Mouse (Mus musculus): ENCODE results near the gene Igf2bp2. TPM values are rescaled to one million over a fixed set of nuclear protein-coding genes. Genes with fewer than 3 reads are reported as not detected.

Gene Igf2bp2
- polyA plus RNA-seq, 1 experiment from 2014 or later: 77.1 TPM

DNA sequence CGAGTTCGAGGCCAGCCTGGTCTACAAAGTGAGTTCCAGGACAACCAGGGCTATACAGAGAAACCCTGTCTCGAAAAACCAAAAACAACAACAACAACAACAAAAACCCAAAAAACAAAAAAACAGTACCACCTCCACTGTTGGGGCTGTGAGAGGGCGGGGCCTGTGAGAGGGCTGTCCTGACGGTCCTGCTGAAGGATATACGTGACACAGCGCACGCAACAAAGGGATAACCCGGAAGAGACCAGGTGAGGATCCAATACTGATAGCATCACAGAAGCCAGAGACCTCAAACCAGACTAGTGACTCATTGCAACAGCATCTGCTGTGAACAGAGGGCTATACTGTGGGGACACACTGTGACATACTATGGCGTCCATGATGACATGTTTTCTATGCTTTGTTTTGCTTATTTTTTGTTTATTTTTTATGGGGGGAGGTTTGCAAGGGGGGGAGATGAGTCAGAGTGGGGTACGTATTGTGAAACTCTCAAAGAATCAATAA, 10.1 kb downstream of the Igf2bp2 start:
- H3K9ac ChIP-seq (ENCODE audit: low read depth, low read length): no peak overlapping the region
- H3K4me2 ChIP-seq: no peak overlapping the region
- ATAC-seq (replicated peaks; ENCODE audit: low FRiP score): no peak
- peaks cover 10% of the 10 kb centered on the region for H3K4me1 ChIP-seq (replicated peaks; ENCODE audit: control insufficient read depth, insufficient read depth, low read length)
- no peak overlapping the region for H3K4me3 ChIP-seq (ENCODE audit: low read depth, low read length)
- no peaks in the 10 kb centered on the region for H3K27me3 ChIP-seq (replicated peaks; ENCODE audit: control insufficient read depth, insufficient read depth, low read length)
- no peaks in the 10 kb centered on the region for H3K36me3 ChIP-seq (ENCODE audit: control insufficient read depth, insufficient read depth, low read length)
- WGBS: 88% methylated on average over 11 of the region's 11 CpGs
- no peak for DNase-seq (ENCODE audit: low spot score)
- no peak overlapping the region for H3K27ac ChIP-seq (ENCODE audit: low read depth, low read length)
- no peaks in the 10 kb centered on the region for H3K9me3 ChIP-seq (ENCODE audit: control insufficient read depth, low read length)

DNA sequence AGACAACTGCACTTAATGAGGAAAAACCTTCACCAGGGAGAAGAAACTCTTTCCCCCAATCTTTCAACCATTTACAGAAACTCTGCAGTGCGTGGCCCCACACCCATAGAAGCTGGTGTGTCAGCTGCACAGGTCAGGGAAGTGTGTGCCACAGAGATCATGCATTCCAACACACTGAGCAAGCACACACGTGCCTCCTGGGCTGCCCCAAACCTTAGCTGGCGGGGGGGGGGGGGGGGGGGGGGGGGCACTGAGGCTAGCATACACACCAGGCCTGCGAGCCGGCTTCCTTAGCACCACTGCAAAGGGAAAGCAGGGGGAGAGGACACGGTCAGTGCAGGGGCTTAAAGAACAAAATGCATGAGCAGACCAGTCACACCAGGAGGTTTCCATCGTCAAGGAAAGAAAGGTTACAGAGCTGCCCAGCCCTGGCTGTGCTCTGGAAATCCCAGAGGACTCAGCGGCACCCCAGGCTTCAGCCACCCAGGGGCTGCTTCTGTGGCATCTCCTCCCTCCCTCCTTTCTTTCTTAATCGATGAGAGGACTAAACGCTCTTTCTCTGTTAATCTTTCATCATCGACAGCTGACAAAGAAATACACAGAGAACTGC, 11.3 kb downstream of the Igf2bp2 start:
- H3K4me2 ChIP-seq: no peak overlapping the region
- no peaks in the 10 kb centered on the region for H3K36me3 ChIP-seq (ENCODE audit: control insufficient read depth, insufficient read depth, low read length)
- H3K9ac ChIP-seq (ENCODE audit: low read depth, low read length): no peak overlapping the region
- H3K27ac ChIP-seq (ENCODE audit: low read depth, low read length): no peak overlapping the region
- ATAC-seq (replicated peaks; ENCODE audit: low FRiP score) (no peak), DNase-seq (ENCODE audit: low spot score) (no peak)
- H3K27me3 ChIP-seq (replicated peaks; ENCODE audit: control insufficient read depth, insufficient read depth, low read length): no peaks in the 10 kb centered on the region
- peaks cover 10% of the 10 kb centered on the region for H3K4me1 ChIP-seq (replicated peaks; ENCODE audit: control insufficient read depth, insufficient read depth, low read length)
- H3K4me3 ChIP-seq (ENCODE audit: low read depth, low read length): no peak overlapping the region
- WGBS: 52% methylated on average over 10 of the region's 11 CpGs
- no peaks in the 10 kb centered on the region for H3K9me3 ChIP-seq (ENCODE audit: control insufficient read depth, low read length)

DNA sequence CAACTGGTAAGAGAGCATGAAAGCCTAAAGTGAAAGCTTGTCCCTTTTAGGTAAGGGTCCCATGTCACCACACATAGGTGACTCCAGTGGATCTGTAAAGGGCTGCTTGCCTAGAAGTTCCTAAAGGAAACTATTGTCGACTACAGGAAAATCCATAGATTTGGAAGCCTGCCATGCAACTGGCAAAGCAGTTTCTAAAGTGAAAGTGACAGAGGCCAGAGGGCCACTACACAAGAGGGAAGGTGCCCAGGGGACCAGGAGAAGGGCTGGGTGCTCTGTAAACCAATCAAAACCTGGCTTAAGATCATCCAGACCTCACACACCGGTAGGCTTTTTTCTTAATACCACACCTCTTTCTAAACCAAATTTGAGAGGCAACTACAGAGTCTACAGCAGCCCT, 12.7 kb downstream of the Igf2bp2 start:
- Histone ChIP-seq H3K36me3 (ENCODE audit: control insufficient read depth, insufficient read depth, low read length) (no peaks in the 10 kb centered on the region), H3K4me1 (replicated peaks; ENCODE audit: control insufficient read depth, insufficient read depth, low read length) (peaks cover 10% of the 10 kb centered on the region), H3K27me3 (replicated peaks; ENCODE audit: control insufficient read depth, insufficient read depth, low read length) (no peaks in the 10 kb centered on the region), H3K4me3 (ENCODE audit: low read depth, low read length) (no peak overlapping the region), H3K4me2 (no peak overlapping the region), H3K27ac (ENCODE audit: low read depth, low read length) (no peak overlapping the region), H3K9me3 (ENCODE audit: control insufficient read depth, low read length) (no peaks in the 10 kb centered on the region), H3K9ac (ENCODE audit: low read depth, low read length) (no peak overlapping the region)
- no peak for DNase-seq (ENCODE audit: low spot score)
- ATAC-seq (replicated peaks; ENCODE audit: low FRiP score): no peak
- WGBS: 75% methylated on average over 2 of the region's 2 CpGs

DNA sequence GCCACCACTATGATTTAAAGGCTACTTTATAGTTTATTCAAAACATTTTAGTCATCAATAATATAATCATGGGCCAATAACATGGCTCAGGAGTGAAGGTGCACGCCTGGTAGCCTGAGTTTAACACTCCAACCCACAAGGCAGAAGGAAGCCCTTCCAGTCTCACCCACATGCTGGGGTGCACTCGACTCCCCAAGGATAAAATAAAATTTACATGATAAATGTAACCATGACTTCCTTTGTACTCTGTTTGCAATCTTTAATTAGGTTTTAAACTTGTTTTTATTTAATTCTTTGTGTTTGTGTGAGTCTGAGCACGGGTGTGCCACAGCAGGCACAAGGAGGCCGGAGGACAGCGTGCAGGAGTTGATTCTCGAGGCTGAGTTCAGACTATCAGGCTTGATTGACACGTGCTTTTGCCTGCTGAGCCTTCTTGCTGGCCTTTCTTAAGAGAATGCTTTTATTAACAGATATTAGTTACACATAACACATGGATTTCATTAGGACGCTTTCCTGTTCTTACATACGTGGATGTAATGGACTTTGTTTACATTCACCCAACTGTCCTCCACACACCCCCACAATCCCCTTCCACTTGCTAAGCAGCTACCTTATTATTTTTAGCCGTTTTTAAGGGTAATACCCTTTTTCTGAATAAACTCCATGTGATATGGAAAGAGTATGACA, 13.3 kb downstream of the Igf2bp2 start:
- Histone ChIP-seq H3K27me3 (replicated peaks; ENCODE audit: control insufficient read depth, insufficient read depth, low read length) (no peaks in the 10 kb centered on the region), H3K4me3 (ENCODE audit: low read depth, low read length) (no peak overlapping the region), H3K27ac (ENCODE audit: low read depth, low read length) (no peak overlapping the region), H3K4me2 (no peak overlapping the region), H3K36me3 (ENCODE audit: control insufficient read depth, insufficient read depth, low read length) (no peaks in the 10 kb centered on the region), H3K4me1 (replicated peaks; ENCODE audit: control insufficient read depth, insufficient read depth, low read length) (peaks cover 10% of the 10 kb centered on the region), H3K9ac (ENCODE audit: low read depth, low read length) (no peak overlapping the region), H3K9me3 (ENCODE audit: control insufficient read depth, low read length) (no peaks in the 10 kb centered on the region)
- ATAC-seq (replicated peaks; ENCODE audit: low FRiP score): no peak
- 67% methylated on average over 10 of the region's 10 CpGs for WGBS
- DNase-seq (ENCODE audit: low spot score): no peak

GRCm38 (mm10) chr16:22149076-22149475, 14.0 kb downstream of the Igf2bp2 start:
- Histone ChIP-seq H3K27me3 (replicated peaks; ENCODE audit: control insufficient read depth, insufficient read depth, low read length) (no peaks in the 10 kb centered on the region), H3K4me3 (ENCODE audit: low read depth, low read length) (no peak overlapping the region), H3K36me3 (ENCODE audit: control insufficient read depth, insufficient read depth, low read length) (no peaks in the 10 kb centered on the region), H3K27ac (ENCODE audit: low read depth, low read length) (no peak overlapping the region), H3K9ac (ENCODE audit: low read depth, low read length) (no peak overlapping the region), H3K4me1 (replicated peaks; ENCODE audit: control insufficient read depth, insufficient read depth, low read length) (peaks cover 10% of the 10 kb centered on the region), H3K4me2 (no peak overlapping the region), H3K9me3 (ENCODE audit: control insufficient read depth, low read length) (no peaks in the 10 kb centered on the region)
- no peak for ATAC-seq (replicated peaks; ENCODE audit: low FRiP score)
- DNase-seq (ENCODE audit: low spot score): no peak
- WGBS: 53% methylated on average over 2 of the region's 2 CpGs

DNA sequence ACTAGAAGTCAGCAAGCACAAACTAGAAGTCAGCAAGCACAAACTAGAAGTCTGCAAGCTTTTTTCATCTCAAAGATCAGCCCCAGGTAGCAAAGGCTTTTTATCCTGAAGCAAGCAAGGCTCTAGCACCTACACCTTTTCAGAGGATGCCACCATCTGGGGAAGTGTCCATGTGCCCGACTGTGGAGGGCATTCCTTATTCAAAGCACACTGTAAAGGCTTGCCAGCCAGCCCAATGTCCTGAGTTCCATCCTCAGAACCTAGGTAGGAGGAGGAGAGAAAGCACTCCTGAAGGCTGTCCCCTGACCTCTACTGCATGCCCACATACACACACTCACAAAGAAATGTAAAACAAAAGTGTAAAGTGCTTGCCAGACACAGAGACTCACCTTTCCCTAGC, 16.0 kb downstream of the Igf2bp2 start:
- Histone ChIP-seq H3K4me1 (replicated peaks; ENCODE audit: control insufficient read depth, insufficient read depth, low read length) (peaks cover 8% of the 10 kb centered on the region), H3K9ac (ENCODE audit: low read depth, low read length) (no peak overlapping the region), H3K36me3 (ENCODE audit: control insufficient read depth, insufficient read depth, low read length) (no peaks in the 10 kb centered on the region), H3K9me3 (ENCODE audit: control insufficient read depth, low read length) (no peaks in the 10 kb centered on the region), H3K27ac (ENCODE audit: low read depth, low read length) (no peak overlapping the region), H3K4me2 (no peak overlapping the region), H3K4me3 (ENCODE audit: low read depth, low read length) (no peak overlapping the region), H3K27me3 (replicated peaks; ENCODE audit: control insufficient read depth, insufficient read depth, low read length) (no peaks in the 10 kb centered on the region)
- WGBS: 70% methylated on average over 1 of the region's 1 CpGs
- ATAC-seq (replicated peaks; ENCODE audit: low FRiP score) (no peak), DNase-seq (ENCODE audit: low spot score) (no peak)

DNA sequence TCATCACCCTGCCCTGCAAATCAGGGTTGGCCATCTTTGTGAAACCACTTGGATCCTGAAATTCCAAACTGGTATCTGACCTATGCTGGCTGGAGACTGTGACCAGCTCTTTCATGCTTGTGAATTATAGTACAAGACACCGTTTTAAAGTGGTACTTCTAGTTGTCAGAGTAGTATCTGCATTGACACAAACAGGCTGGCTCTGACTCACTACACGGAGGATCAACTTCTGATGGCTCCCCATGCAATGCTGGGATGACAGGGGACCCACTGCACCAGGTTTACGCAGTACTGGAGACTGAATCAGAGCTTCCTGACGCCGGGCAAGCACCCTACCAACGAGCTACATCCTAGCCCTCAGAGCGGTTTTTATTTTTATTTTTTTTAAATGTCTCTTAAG, 17.0 kb downstream of the Igf2bp2 start:
- H3K36me3 ChIP-seq (ENCODE audit: control insufficient read depth, insufficient read depth, low read length): no peaks in the 10 kb centered on the region
- H3K9ac ChIP-seq (ENCODE audit: low read depth, low read length): no peak overlapping the region
- H3K27me3 ChIP-seq (replicated peaks; ENCODE audit: control insufficient read depth, insufficient read depth, low read length): no peaks in the 10 kb centered on the region
- H3K4me1 ChIP-seq (replicated peaks; ENCODE audit: control insufficient read depth, insufficient read depth, low read length): peaks cover 5% of the 10 kb centered on the region; the same call in 1 of the 2 replicates
- H3K9me3 ChIP-seq (ENCODE audit: control insufficient read depth, low read length): no peaks in the 10 kb centered on the region
- no peak overlapping the region for H3K4me3 ChIP-seq (ENCODE audit: low read depth, low read length)
- ATAC-seq (replicated peaks; ENCODE audit: low FRiP score): no peak
- no peak overlapping the region for H3K27ac ChIP-seq (ENCODE audit: low read depth, low read length)
- no peak for DNase-seq (ENCODE audit: low spot score)
- no peak overlapping the region for H3K4me2 ChIP-seq
- WGBS: 77% methylated on average over 7 of the region's 7 CpGs

- H3K27me3 ChIP-seq (replicated peaks; ENCODE audit: control insufficient read depth, insufficient read depth, low read length): no peaks in the 10 kb centered on the region
- no peak overlapping the region for H3K9ac ChIP-seq (ENCODE audit: low read depth, low read length)
- no peak overlapping the region for H3K27ac ChIP-seq (ENCODE audit: low read depth, low read length)
- ATAC-seq (replicated peaks; ENCODE audit: low FRiP score) (no peak), DNase-seq (ENCODE audit: low spot score) (no peak)
- whole genome bisulfite sequencing: 80% methylated on average over 6 of the region's 6 CpGs
- H3K4me3 ChIP-seq (ENCODE audit: low read depth, low read length): no peak overlapping the region
- H3K9me3 ChIP-seq (ENCODE audit: control insufficient read depth, low read length): no peaks in the 10 kb centered on the region
- no peaks in the 10 kb centered on the region for H3K36me3 ChIP-seq (ENCODE audit: control insufficient read depth, insufficient read depth, low read length)
- no peak overlapping the region for H3K4me2 ChIP-seq
- no peaks in the 10 kb centered on the region for H3K4me1 ChIP-seq (replicated peaks; ENCODE audit: control insufficient read depth, insufficient read depth, low read length)
These were observed 18.6 kb downstream of the Igf2bp2 start for GRCm38 (mm10) chr16:22144490-22144889.

DNA sequence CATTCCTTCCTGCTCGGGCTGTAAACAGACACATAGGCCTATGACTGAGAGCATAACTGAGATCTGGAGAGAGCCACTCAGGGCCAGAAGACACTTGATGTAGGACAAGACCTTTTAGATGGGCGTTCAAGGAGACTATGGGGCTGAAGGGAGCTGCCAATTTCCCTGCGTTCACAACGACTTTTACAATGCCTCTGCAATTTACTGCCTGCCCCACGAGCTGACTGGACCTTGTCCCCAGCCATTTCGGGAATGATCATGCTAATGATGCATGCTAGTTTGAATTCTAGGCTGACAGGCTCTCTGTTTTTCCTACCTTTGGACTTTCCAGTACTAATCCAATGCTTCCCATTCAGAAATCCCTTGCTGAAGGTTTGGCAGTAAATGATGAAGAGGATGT, 22.2 kb downstream of the Igf2bp2 start:
- Histone ChIP-seq H3K9ac (ENCODE audit: low read depth, low read length) (no peak overlapping the region), H3K27me3 (replicated peaks; ENCODE audit: control insufficient read depth, insufficient read depth, low read length) (no peaks in the 10 kb centered on the region), H3K36me3 (ENCODE audit: control insufficient read depth, insufficient read depth, low read length) (no peaks in the 10 kb centered on the region), H3K4me1 (replicated peaks; ENCODE audit: control insufficient read depth, insufficient read depth, low read length) (no peaks in the 10 kb centered on the region), H3K9me3 (ENCODE audit: control insufficient read depth, low read length) (no peaks in the 10 kb centered on the region), H3K4me3 (ENCODE audit: low read depth, low read length) (no peak overlapping the region), H3K27ac (ENCODE audit: low read depth, low read length) (no peak overlapping the region), H3K4me2 (no peak overlapping the region)
- ATAC-seq (replicated peaks; ENCODE audit: low FRiP score): no peak
- DNase-seq (ENCODE audit: low spot score): no peak
- WGBS: 73% methylated on average over 6 of the region's 6 CpGs

Measured in liver, embryonic 11.5 days (tissue).